Mouse (Mus musculus) frontal cortex, adult 2 months (tissue): ENCODE measurements at regions not wholly inside any gene's neighbourhood (a gene's known extent, or its start where the extent isn't known, plus 50 kb on each side); places are given as distances from the start of the nearest gene placed in this dataset.

ENCODE experiments used
- DNase-seq, 2 experiments: peaks; one replicate each; pipeline ENCODE4 v3.0.0; 2022; ENCODE audit warnings: low spot score in 1 of 2; ENCODE audit errors: extremely low spot score in 1 of 2

DNA sequence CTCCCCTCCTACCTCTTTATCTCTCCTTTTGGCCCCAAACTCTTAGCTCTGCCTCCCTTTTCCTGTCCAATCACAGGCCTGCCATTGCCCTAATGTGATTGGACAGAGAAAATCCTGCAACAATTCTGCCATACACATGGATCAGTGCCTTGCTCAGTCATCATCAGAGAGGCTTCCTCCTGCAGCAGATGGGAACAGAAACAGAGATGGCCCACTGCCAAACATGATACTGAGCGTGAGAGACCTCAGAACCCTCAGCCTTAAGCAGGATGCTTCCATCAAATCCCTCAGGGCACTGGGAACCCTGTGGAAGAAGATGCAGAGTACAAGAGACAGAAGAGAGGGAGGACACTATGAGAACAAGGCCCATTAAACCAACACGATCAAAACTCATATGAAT is 62.8 kb upstream of the Cacna2d3 start:
- DNase-seq: no peak

DNA sequence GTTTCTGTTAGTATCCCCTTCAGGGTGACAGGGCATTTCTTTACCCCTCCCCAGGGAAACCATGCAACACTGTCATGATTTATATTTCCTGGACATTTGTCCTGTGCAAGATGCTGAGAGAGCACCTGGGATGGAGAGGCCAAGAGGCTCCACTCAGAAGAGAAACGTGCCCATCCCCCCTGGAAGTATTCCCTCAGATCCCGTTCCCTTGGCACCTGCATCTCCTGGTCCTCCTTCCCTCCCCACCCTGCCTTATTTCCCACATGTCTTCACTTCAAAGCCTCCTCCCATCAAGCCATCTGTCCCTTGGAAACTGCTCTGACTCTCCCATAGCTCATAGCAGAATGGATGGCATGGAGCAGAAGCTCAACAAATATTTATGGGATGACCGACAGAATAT is 64.8 kb upstream of the Cacna2d3 start:
- DNase-seq: no peak

- no peak for DNase-seq
These were observed 66.1 kb upstream of the Cacna2d3 start for GRCm38 (mm10) chr14:29787796-29788195.

DNA sequence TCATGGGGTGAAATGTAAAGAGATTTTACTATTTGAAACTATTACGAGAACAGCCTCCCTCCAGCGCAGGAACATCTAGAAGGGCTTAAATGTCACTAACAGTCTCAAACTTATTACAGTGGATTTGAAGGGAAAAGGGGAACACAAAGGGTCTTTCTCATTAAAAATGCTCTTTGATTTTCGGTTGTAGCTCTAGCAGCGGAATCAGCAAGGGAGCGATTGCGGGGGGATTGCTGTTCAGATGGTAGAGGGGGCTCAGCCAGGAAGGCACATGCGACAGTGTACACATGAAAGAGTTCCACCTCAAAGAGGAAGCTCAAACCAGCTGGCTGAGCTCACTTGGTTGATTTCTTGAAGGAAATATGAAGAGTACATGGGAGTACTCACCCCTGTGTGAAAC is 66.7 kb upstream of the Cacna2d3 start:
- no peak for DNase-seq

GRCm38 (mm10) chr14:29795325-29795724 is 73.7 kb upstream of the Cacna2d3 start:
- no peak for DNase-seq

- DNase-seq: no peak
These were observed 74.7 kb upstream of the Cacna2d3 start for GRCm38 (mm10) chr14:29796396-29796795.

DNA sequence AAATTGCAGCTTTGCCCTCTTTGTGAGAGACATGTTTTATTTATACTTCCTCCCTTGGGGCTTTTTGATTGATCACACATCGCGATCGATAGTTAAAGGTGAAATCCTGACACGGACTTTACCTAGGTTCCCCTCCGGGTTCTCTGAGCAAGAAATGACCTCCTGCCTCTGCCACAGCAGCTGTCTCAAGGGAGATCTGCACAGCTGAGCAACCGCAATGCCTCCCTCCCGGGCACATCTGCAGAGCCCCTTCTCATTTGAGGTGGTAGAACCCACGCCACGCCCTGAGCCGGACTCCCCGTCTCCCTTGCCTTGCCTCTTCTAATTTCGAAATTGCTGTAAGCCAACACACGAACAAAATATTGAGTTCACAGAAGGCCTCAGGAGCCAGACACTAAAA is 78.2 kb upstream of the Cacna2d3 start:
- no peak for DNase-seq

DNA sequence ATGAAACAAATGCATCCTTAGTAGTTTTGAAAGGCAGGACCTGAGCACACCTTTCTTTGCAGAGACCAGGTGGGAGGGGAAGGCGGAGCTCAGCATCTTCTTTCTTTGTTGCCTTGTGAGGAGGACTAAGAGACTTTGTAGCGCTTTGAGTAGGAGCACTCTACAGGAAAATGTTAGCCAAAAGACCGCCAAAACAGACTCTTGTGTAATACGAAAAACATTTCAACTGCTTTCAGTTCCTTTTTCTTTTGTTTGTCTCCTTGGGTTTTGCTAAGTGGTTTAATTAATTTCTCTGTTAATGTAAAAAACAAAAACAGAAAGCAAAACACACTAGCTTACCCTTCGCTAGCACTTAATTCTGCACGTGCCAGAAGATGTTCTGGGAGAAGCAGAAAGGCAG is 83.6 kb upstream of the Cacna2d3 start:
- no peak for DNase-seq

- no peak for DNase-seq
These were observed 86.2 kb upstream of the Cacna2d3 start for GRCm38 (mm10) chr14:29807881-29808280.

GRCm38 (mm10) chr14:29814626-29815025 is 93.0 kb upstream of the Cacna2d3 start:
- peak in 1 of 2 experiments; percentile 7 for DNase-seq

DNA sequence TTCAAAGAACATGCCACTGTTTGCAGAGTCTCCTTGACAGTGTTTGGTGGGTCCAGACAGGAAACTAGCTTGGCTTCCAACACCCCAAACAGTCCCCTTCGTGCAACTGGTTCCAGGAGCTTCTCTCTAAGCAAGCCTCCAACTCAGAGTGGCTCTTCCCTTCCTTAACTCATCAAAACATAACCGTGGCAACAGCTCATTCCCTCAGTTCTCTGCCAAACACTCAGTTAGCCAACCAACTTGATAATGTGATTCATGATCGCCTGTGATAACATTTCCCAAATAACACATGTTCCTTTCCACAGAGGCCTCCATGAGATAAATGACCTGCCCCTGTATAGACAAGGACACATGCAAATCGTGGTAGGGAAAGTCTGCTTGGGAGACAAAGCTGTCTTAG is 95.9 kb upstream of the Cacna2d3 start:
- DNase-seq: peak; percentile 10 to 28

DNA sequence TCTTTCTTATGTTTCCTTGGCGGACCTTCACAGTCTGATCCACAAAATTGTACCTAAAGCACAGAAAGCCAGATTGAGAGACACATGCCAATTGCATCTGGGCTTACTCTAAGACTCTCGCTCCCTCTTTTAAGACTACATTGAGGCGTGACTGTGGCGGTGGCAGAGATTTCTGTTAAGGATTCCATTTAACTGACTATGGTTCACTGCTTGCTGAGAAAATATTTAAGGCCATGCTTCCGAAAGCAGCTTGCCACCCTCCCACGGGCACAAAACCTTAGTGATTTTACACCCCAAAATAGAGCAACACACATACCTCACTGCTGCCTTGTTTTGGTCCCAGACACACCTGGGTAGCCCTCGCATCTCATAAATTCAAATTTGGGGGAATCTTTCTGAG is 96.6 kb upstream of the Cacna2d3 start:
- peak; percentile 31 to 68 for DNase-seq

GRCm38 (mm10) chr14:29818751-29819150 is 97.1 kb upstream of the Cacna2d3 start:
- DNase-seq: peak; percentile 23 to 64

- DNase-seq: peak in 1 of 2 experiments; percentile 50
These were observed 115.4 kb upstream of the Cacna2d3 start for GRCm38 (mm10) chr14:29837063-29837462.

GRCm38 (mm10) chr14:29839576-29839975 is 117.9 kb upstream of the Cacna2d3 start:
- DNase-seq: no peak

DNA sequence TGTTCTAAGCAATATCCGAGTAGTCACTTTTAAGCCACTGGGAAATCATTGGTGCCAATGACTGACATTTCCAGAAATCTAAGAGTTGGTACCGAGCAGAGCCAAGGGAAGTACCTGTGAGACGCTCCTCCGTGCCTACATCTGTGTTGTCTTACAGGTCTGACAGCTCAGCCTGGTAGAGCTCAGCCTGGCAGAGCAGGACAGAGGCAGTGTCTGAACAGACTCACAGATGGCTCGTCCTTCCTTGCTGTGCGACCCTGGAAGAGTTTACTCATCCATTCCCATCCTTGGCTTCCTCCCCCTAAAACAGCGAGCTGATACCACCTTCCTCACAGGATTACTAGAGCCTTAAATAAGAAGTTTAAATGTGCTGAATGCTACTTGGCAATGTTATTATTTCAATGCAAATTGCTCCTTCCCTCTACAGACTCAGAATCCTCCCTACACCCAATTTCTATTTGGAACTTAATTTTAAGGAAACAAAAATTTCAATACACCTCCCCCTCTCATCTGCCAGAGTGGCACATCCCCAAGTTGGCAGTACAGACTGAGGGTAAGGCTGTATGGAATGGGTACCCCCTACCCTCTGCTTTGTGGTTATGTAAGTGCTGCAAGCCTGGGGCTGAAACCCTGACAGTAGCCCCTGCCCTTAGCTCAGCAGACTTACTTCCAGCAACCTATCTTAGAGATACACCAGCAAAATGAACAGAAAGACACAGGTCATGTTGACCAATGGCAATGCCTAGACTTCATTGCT is 119.9 kb upstream of the Cacna2d3 start:
- no peak for DNase-seq

- peak in 1 of 2 experiments; percentile 39 for DNase-seq
These were observed 120.4 kb upstream of the Selenok start for GRCm38 (mm10) chr14:29847661-29848060.

GRCm38 (mm10) chr14:29851286-29851685 is 116.8 kb upstream of the Selenok start:
- DNase-seq: no peak

GRCm38 (mm10) chr14:29851956-29852725 is 116.0 kb upstream of the Selenok start:
- no peak for DNase-seq

- no peak for DNase-seq
These were observed 106.1 kb upstream of the Selenok start for GRCm38 (mm10) chr14:29862032-29862431.

DNA sequence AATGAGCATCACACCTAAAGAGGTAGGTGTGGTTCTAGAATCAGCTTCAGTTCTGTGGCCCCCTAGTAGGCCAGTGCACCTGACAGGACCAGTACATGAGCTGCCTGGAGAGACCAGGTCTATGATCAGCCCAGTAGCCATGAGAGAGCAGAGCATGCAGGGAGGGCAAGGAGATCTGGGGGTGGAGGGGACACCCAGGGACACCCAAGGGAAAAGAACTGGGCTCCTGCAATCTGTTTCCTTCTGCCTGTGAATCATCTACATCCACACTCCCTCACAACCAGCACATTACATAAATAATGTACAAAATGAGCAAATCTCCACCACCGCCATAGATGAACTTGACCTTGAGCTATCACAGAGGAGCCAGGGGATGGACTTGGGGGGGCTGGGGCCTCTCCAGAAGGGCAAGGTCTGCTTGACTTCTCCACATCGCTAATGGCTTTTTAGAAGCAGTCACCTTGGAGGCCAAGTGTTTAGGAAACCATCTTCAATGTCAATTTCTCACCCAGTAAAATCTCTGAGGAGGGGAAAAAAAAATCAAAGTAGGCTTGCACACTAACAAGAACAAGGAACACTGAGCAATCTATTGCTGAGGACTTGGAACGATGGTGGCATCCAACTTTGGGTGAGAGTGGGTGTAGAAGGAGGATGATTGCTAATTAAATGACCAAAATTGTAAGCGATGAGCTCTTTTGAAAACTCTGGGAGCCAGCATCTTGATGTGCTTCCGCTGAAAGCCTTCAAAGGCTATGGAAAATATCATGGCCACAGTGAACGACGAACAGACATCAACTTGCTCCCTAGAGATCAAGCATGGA is 101.4 kb upstream of the Selenok start:
- peak; percentile 41 to 64 for DNase-seq
